Mouse (Mus musculus) right cerebral cortex, adult 2 months (tissue): ENCODE results near the gene Dvl3.
"Not testable (repeated sequence)": the region's sequence is repeated elsewhere in the genome, so short reads cannot be mapped to it uniquely, and the experiment has no call there.

Experiments used
- DNase-seq, 2 experiments: peaks; one replicate each; pipeline ENCODE4 v3.0.0; 2021 to 2022; ENCODE audit warnings: low spot score in 2 of 2

Gene Dvl3

GRCm38 (mm10) chr16:20516726-20517201, at the start of gene Dvl3:
Gene Dvl3 (plus strand): TSS chr16:20516982.
- peak; percentile 73 to 77 for DNase-seq

- no peak for DNase-seq
Observed at GRCm38 (mm10) chr16:20470981-20471380, 45.8 kb upstream of the Dvl3 start.

GRCm38 (mm10) chr16:20471686-20472085, 45.1 kb upstream of the Dvl3 start:
- DNase-seq: no peak

GRCm38 (mm10) chr16:20473748-20474147, 43.0 kb upstream of the Dvl3 start:
- no peak for DNase-seq

GRCm38 (mm10) chr16:20474211-20474610, 42.6 kb upstream of the Dvl3 start:
- no peak for DNase-seq

GRCm38 (mm10) chr16:20474786-20475185, 42.0 kb upstream of the Dvl3 start:
- no peak for DNase-seq

- no peak for DNase-seq
Observed at GRCm38 (mm10) chr16:20475335-20475734, 41.4 kb upstream of the Dvl3 start.

- no peak for DNase-seq
Observed at GRCm38 (mm10) chr16:20476857-20477256, 39.9 kb upstream of the Dvl3 start.

- no peak for DNase-seq
Observed at GRCm38 (mm10) chr16:20477270-20477669, 39.5 kb upstream of the Dvl3 start.

- DNase-seq: no peak
Observed at GRCm38 (mm10) chr16:20478504-20478903, 38.3 kb upstream of the Dvl3 start.

GRCm38 (mm10) chr16:20479026-20479760, 37.6 kb upstream of the Dvl3 start:
- DNase-seq: not testable (repeated sequence)

- DNase-seq: peak; percentile 27 to 30
Observed at GRCm38 (mm10) chr16:20480115-20480514, 36.7 kb upstream of the Dvl3 start.

- DNase-seq: no peak
Observed at GRCm38 (mm10) chr16:20481746-20482145, 35.0 kb upstream of the Dvl3 start.

GRCm38 (mm10) chr16:20483716-20484115, 33.1 kb upstream of the Dvl3 start:
- DNase-seq: not testable (repeated sequence)

- DNase-seq: no peak
Observed at GRCm38 (mm10) chr16:20485061-20485460, 31.7 kb upstream of the Dvl3 start.

- no peak for DNase-seq
Observed at GRCm38 (mm10) chr16:20486048-20486447, 30.7 kb upstream of the Dvl3 start.

GRCm38 (mm10) chr16:20488151-20488550, 28.6 kb upstream of the Dvl3 start:
- no peak for DNase-seq

GRCm38 (mm10) chr16:20488751-20489150, 28.0 kb upstream of the Dvl3 start:
- DNase-seq: not testable (repeated sequence)

- DNase-seq: no peak
Observed at GRCm38 (mm10) chr16:20489233-20489632, 27.5 kb upstream of the Dvl3 start.

- DNase-seq: no peak
Observed at GRCm38 (mm10) chr16:20490581-20490980, 26.2 kb upstream of the Dvl3 start.

- DNase-seq: no peak
Observed at GRCm38 (mm10) chr16:20491301-20491700, 25.5 kb upstream of the Dvl3 start.

GRCm38 (mm10) chr16:20493452-20493851, 23.3 kb upstream of the Dvl3 start:
- no peak for DNase-seq
